Mouse (Mus musculus): ENCODE measurements around the gene Gpx4. TPM values are rescaled to one million over a fixed set of nuclear protein-coding genes. Genes with fewer than 3 reads are reported as not detected.

The Gpx4 gene
- polyA plus RNA-seq, 1 experiment, result not detected

DNA sequence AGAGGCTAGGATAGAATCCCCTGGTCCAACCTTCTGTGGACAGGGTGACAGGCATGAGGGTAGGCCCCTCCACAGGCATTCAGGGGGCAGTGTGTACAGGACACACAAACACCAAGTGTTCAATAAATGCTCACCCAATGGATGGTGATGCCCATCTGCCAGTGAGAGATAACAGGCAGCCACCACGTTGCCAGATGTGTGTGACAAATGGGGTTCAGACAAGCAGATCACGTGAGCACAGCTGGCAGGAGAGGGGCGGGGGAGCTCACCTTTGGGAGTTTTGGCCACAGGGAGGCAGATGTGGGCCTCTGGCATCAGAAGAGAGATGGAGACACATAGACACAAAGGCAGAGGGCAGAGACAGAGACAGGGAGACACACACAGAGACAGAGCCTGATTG lies 34.1 kb downstream of the Gpx4 start:
- Histone ChIP-seq H3K4me3 (ENCODE audit: insufficient read depth, low read depth, low read length) (no peak overlapping the region), H3K27ac (ENCODE audit: insufficient read depth, low read depth, low read length) (no peak overlapping the region), H3K4me1 (ENCODE audit: control insufficient read depth, insufficient read depth, low read length) (peaks cover 16% of the 10 kb centered on the region)
- 87% methylated on average over 3 of the region's 3 CpGs for WGBS
- TF ChIP-seq CTCF (IDR thresholded peaks at IDR 0.05; ENCODE audit: insufficient read depth, low read depth, low read length), result no peak

DNA sequence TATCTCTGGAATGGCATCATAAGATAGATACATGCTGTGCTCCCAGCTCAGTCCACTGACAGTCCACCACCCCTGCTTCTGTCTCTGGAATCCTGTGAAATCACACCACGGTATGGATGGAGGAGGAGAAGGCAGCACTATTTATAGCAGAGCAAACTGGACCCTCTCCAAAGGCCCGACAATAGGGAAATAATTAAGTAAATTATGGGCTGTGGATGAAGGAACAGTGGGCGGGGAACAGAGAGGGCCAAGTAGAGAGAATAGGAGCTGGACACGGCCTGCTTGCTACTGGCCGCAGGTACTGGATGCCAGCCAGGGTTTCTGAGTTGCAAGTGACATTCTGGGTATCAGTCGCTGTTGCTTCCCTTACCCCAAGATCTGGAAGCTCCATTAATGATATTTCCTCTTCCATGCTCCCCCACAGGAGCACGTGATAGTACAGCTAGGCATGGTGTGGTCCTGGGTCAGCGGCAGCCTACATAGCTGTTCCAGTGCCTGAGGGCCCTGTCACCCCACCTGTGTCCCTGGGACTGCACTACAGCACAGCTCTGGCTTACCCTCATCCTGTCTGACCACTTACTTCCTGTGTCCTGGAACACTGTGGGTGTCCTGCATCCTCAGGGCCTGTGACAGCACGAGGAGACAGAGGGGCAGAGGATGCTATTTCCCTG lies 38.0 kb downstream of the Gpx4 start:
- Histone ChIP-seq H3K4me1 (ENCODE audit: control insufficient read depth, insufficient read depth, low read length) (peaks cover 24% of the 10 kb centered on the region), H3K27ac (ENCODE audit: insufficient read depth, low read depth, low read length) (peak overlapping the region; percentile 59; the same call in 1 of the 2 replicates), H3K4me3 (ENCODE audit: insufficient read depth, low read depth, low read length) (no peak overlapping the region)
- WGBS, result 38% methylated on average over 9 of the region's 9 CpGs
- TF ChIP-seq CTCF (IDR thresholded peaks at IDR 0.05; ENCODE audit: insufficient read depth, low read depth, low read length) (no peak), POLR2A (IDR thresholded peaks at IDR 0.05; ENCODE audit: insufficient read depth, low read depth, low read length) (no peak)

DNA sequence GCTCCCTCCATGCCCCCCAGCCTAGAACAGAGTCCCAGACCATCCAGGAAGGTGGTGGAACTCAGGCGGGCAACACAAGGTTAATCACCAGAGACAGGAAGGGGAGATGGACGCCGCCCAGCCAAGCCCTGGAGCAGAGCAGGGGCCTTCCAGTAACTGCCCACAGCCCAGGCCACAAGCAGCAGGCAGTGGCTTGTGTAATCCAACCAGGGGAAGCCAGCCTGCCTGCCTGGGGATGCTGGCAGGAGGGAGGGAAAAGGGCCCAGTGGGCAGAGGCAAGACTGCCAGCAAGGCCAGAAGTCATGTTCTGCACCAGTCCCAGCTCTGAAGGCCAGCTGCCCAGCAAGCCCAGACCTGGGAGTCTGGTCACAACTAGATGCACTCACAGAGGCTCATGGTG lies 39.9 kb downstream of the Gpx4 start:
- no peak overlapping the region for H3K4me3 ChIP-seq (ENCODE audit: insufficient read depth, low read depth, low read length)
- WGBS, result 83% methylated on average over 3 of the region's 3 CpGs
- H3K4me1 ChIP-seq (ENCODE audit: control insufficient read depth, insufficient read depth, low read length), result peaks cover 24% of the 10 kb centered on the region
- H3K27ac ChIP-seq (ENCODE audit: insufficient read depth, low read depth, low read length), result no peak overlapping the region
- TF ChIP-seq CTCF (IDR thresholded peaks at IDR 0.05; ENCODE audit: insufficient read depth, low read depth, low read length) (no peak), POLR2A (IDR thresholded peaks at IDR 0.05; ENCODE audit: insufficient read depth, low read depth, low read length) (no peak)

DNA sequence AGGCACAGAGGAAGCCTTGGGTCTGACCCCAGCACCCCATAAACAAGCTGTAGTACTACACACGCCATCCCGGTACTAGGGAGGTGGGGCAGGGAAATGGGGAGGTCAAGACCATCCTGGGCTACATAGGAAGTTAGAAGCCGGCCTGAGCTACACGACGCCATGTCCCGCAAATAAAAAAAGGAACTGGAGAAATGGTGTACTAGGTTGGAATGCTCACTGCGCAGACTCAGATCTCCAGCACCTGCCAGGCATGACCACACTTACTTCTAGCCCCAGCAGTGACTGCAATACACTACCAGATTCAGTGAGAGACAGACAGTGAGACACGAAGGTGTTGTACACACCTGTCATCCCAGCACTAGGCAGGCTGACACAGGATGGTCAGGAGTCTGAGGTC lies 40.5 kb downstream of the Gpx4 start:
- no peak for TF ChIP-seq POLR2A (IDR thresholded peaks at IDR 0.05; ENCODE audit: insufficient read depth, low read depth, low read length)
- no peak for TF ChIP-seq CTCF (IDR thresholded peaks at IDR 0.05; ENCODE audit: insufficient read depth, low read depth, low read length)
- H3K4me1 ChIP-seq (ENCODE audit: control insufficient read depth, insufficient read depth, low read length), result peaks cover 25% of the 10 kb centered on the region
- 89% methylated on average over 8 of the region's 8 CpGs for WGBS
- H3K27ac ChIP-seq (ENCODE audit: insufficient read depth, low read depth, low read length), result no peak overlapping the region
- no peak overlapping the region for H3K4me3 ChIP-seq (ENCODE audit: insufficient read depth, low read depth, low read length)

DNA sequence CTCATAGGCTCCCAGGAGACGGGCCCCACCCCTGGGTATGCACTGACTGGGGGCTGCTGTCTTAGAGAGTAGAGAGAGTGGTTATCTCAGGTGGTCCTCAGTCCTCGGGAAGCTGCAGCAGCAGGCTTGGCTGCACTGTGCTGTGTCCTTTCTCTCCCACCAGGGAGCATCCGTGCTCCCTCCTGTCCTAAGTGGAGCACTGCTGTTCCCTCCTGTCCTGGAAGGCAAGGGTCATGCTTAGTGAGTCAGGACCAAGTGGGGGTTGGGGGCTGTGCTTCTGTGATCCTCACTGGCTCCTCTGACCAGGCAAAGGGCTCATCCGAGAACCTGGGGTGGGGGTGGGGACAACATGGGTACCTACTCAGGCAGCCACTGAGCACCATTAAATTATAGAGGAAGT lies 42.2 kb downstream of the Gpx4 start:
- no peak overlapping the region for H3K4me3 ChIP-seq (ENCODE audit: insufficient read depth, low read depth, low read length)
- WGBS, result 63% methylated on average over 4 of the region's 4 CpGs
- no peak for TF ChIP-seq POLR2A (IDR thresholded peaks at IDR 0.05; ENCODE audit: insufficient read depth, low read depth, low read length)
- no peak for TF ChIP-seq CTCF (IDR thresholded peaks at IDR 0.05; ENCODE audit: insufficient read depth, low read depth, low read length)
- no peak overlapping the region for H3K27ac ChIP-seq (ENCODE audit: insufficient read depth, low read depth, low read length)
- peaks cover 26% of the 10 kb centered on the region for H3K4me1 ChIP-seq (ENCODE audit: control insufficient read depth, insufficient read depth, low read length)

DNA sequence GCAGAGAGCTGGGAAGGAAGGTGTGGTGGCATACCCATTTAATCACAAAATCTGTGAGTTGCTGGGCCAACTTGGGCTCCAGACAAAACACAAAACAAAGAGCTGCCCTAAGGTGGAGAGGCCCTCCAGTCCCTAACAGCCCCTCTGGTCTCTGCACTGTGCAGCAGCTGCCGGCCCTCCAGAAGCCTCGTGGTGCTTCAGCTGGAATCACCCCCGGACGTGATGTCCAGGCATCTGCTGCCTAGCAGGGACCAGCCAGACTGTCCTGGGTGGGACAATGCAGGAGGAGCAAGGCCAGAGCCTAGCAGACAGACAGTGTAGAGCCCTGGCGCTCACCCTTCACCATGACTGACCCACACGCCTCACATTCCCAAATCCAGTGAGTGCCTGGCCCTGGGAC lies 44.6 kb downstream of the Gpx4 start:
- no peak for TF ChIP-seq CTCF (IDR thresholded peaks at IDR 0.05; ENCODE audit: insufficient read depth, low read depth, low read length)
- TF ChIP-seq POLR2A (IDR thresholded peaks at IDR 0.05; ENCODE audit: insufficient read depth, low read depth, low read length), result no peak
- WGBS, result 86% methylated on average over 6 of the region's 6 CpGs
- H3K4me3 ChIP-seq (ENCODE audit: insufficient read depth, low read depth, low read length), result no peak overlapping the region
- H3K4me1 ChIP-seq (ENCODE audit: control insufficient read depth, insufficient read depth, low read length), result peaks cover 16% of the 10 kb centered on the region
- H3K27ac ChIP-seq (ENCODE audit: insufficient read depth, low read depth, low read length), result no peak overlapping the region

DNA sequence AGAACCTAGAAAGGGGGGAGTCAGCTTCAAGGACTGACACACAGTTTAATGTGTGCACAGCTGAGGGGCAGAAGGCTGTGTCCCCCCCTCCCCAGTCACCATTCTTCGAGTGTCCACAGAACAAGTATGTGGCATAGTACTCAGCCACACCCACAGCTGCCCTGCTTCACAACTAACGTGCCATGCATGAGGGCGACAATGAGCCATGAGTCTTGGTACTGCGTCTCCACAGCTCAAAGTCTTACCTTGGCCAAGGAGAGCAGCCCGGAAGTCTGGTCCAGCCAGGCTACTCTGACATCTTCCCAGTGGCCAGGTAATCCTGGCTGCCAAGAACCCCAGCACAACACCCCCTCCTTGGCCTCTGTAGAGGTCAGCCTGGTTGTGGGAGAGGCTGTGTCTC lies 45.7 kb downstream of the Gpx4 start:
- no peak for TF ChIP-seq CTCF (IDR thresholded peaks at IDR 0.05; ENCODE audit: insufficient read depth, low read depth, low read length)
- no peak for TF ChIP-seq POLR2A (IDR thresholded peaks at IDR 0.05; ENCODE audit: insufficient read depth, low read depth, low read length)
- WGBS, result 76% methylated on average over 5 of the region's 5 CpGs
- H3K4me3 ChIP-seq (ENCODE audit: insufficient read depth, low read depth, low read length), result no peak overlapping the region
- H3K27ac ChIP-seq (ENCODE audit: insufficient read depth, low read depth, low read length), result no peak overlapping the region
- peaks cover 15% of the 10 kb centered on the region for H3K4me1 ChIP-seq (ENCODE audit: control insufficient read depth, insufficient read depth, low read length)

DNA sequence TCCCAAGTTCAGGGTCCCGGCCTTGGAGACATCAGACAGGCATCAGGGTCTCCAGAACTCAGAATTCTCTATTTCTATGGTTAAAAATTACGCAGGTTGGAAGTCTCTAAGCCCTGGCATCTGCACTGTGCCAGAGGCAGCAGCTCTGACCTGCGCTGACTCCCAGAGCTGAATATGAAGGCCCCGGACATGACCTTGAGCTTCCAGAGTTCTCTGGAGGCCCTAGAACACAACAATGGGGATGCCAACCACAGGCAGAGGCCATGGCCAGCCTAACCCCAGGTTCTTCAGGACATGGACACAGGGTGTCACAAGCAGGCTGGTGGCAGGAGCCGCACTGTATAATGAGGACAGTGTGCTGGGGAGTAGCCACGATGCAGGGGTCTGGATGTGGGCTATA lies 47.1 kb downstream of the Gpx4 start:
- Histone ChIP-seq H3K27ac (ENCODE audit: insufficient read depth, low read depth, low read length) (no peak overlapping the region), H3K4me3 (ENCODE audit: insufficient read depth, low read depth, low read length) (no peak overlapping the region), H3K4me1 (ENCODE audit: control insufficient read depth, insufficient read depth, low read length) (peaks cover 16% of the 10 kb centered on the region)
- 93% methylated on average over 6 of the region's 6 CpGs for WGBS
- TF ChIP-seq POLR2A (IDR thresholded peaks at IDR 0.05; ENCODE audit: insufficient read depth, low read depth, low read length), result no peak
- no peak for TF ChIP-seq CTCF (IDR thresholded peaks at IDR 0.05; ENCODE audit: insufficient read depth, low read depth, low read length)

DNA sequence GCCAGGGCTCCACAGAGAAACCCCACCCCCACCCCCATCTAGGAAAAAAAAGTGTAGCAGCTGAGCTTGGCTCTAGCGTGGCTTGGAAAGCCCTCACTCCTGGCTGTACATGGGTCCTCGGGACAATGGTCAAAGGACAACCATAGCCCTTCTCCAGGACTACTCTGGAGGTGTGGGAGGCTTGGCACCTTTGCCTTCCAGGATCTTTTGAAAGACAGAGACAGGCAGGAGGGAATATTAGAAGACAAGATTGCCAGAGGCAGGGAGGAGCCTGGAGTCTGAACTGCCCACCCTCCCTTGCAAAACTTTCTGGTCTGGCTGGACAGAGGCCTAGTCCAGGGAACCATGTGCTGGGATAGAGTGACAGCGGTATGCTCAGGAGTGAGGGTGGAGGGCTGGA lies 47.7 kb downstream of the Gpx4 start:
- 62% methylated on average over 3 of the region's 3 CpGs for WGBS
- TF ChIP-seq CTCF (IDR thresholded peaks at IDR 0.05; ENCODE audit: insufficient read depth, low read depth, low read length), result no peak
- TF ChIP-seq POLR2A (IDR thresholded peaks at IDR 0.05; ENCODE audit: insufficient read depth, low read depth, low read length), result no peak
- H3K27ac ChIP-seq (ENCODE audit: insufficient read depth, low read depth, low read length), result no peak overlapping the region
- H3K4me1 ChIP-seq (ENCODE audit: control insufficient read depth, insufficient read depth, low read length), result peaks cover 16% of the 10 kb centered on the region
- no peak overlapping the region for H3K4me3 ChIP-seq (ENCODE audit: insufficient read depth, low read depth, low read length)

DNA sequence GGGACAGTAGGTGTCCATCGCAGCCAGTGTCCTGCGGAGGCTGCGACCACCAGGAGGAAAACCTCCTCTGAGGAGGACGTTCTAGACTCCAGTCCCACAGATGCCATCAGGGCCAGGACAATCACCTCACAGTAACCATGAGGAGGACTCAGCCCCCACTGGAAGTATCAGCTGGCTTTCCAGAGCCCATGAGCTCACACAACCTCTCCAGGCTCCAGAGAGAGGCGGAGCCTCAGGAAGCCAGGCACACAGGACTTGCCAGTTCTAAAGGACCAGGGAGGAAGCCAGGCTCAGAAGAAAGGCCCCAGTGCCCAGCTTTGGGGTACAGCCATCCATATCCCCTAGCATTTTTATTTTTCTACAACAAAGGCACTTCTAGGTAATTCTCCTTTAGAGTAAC lies 48.6 kb downstream of the Gpx4 start:
- Histone ChIP-seq H3K27ac (ENCODE audit: insufficient read depth, low read depth, low read length) (no peak overlapping the region), H3K4me1 (ENCODE audit: control insufficient read depth, insufficient read depth, low read length) (peaks cover 20% of the 10 kb centered on the region), H3K4me3 (ENCODE audit: insufficient read depth, low read depth, low read length) (no peak overlapping the region)
- WGBS, result 82% methylated on average over 5 of the region's 5 CpGs
- TF ChIP-seq POLR2A (IDR thresholded peaks at IDR 0.05; ENCODE audit: insufficient read depth, low read depth, low read length) (no peak), CTCF (IDR thresholded peaks at IDR 0.05; ENCODE audit: insufficient read depth, low read depth, low read length) (no peak)

Measured in olfactory bulb, adult 2 months (tissue).